Mouse (Mus musculus) layer of hippocampus, adult 2 months (tissue): ENCODE data around the gene Gpx4. TPM values are rescaled to one million over a fixed set of nuclear protein-coding genes. Genes with fewer than 3 reads are reported as not detected.

ENCODE experiments used
- DNase-seq, 2 experiments: peaks; one replicate each; pipeline ENCODE4 v3.0.0; 2022; ENCODE audit warnings: low spot score in 2 of 2
- H3K27ac ChIP-seq: fragments of 200-600 bp; 2 replicates; pipeline ENCODE4 v1.8.1; 2022
- H3K4me3 ChIP-seq: fragments of 200-600 bp; 2 replicates; pipeline ENCODE4 v1.8.1; 2022; ENCODE audit warnings: mild to moderate bottlenecking
- CTCF ChIP-seq: fragments of 200-600 bp; conservative IDR thresholded peaks from 2 replicates; pipeline ENCODE4 v1.8.1; 2022; ENCODE audit warnings: antibody characterized with exemption, mild to moderate bottlenecking, moderate library complexity
- total RNA-seq, 2 experiments: library from RNA; stranded (reverse); gene quantifications; 2 replicates each; pipeline ENCODE4 v1.2.3; 2021

The Gpx4 gene
- total RNA-seq, 2 experiments from 2014 or later, result 440 to 464 TPM

DNA sequence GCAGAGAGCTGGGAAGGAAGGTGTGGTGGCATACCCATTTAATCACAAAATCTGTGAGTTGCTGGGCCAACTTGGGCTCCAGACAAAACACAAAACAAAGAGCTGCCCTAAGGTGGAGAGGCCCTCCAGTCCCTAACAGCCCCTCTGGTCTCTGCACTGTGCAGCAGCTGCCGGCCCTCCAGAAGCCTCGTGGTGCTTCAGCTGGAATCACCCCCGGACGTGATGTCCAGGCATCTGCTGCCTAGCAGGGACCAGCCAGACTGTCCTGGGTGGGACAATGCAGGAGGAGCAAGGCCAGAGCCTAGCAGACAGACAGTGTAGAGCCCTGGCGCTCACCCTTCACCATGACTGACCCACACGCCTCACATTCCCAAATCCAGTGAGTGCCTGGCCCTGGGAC, 44.6 kb downstream of the Gpx4 start:
- no peak for DNase-seq
- no peak overlapping the region for H3K27ac ChIP-seq
- H3K4me3 ChIP-seq, result no peak overlapping the region
- no peak for TF ChIP-seq CTCF

DNA sequence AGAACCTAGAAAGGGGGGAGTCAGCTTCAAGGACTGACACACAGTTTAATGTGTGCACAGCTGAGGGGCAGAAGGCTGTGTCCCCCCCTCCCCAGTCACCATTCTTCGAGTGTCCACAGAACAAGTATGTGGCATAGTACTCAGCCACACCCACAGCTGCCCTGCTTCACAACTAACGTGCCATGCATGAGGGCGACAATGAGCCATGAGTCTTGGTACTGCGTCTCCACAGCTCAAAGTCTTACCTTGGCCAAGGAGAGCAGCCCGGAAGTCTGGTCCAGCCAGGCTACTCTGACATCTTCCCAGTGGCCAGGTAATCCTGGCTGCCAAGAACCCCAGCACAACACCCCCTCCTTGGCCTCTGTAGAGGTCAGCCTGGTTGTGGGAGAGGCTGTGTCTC, 45.7 kb downstream of the Gpx4 start:
- Histone ChIP-seq H3K4me3 (no peak overlapping the region), H3K27ac (no peak overlapping the region)
- no peak for TF ChIP-seq CTCF
- no peak for DNase-seq

GRCm38 (mm10) chr10:80094085-80094484, 47.1 kb downstream of the Gpx4 start:
- TF ChIP-seq CTCF, result no peak
- DNase-seq, result no peak
- no peak overlapping the region for H3K27ac ChIP-seq
- H3K4me3 ChIP-seq, result no peak overlapping the region

DNA sequence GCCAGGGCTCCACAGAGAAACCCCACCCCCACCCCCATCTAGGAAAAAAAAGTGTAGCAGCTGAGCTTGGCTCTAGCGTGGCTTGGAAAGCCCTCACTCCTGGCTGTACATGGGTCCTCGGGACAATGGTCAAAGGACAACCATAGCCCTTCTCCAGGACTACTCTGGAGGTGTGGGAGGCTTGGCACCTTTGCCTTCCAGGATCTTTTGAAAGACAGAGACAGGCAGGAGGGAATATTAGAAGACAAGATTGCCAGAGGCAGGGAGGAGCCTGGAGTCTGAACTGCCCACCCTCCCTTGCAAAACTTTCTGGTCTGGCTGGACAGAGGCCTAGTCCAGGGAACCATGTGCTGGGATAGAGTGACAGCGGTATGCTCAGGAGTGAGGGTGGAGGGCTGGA, 47.7 kb downstream of the Gpx4 start:
- Histone ChIP-seq H3K4me3 (no peak overlapping the region), H3K27ac (peak overlapping the region; percentile 18; the same call in 1 of the 2 replicates)
- no peak for DNase-seq
- TF ChIP-seq CTCF, result no peak

GRCm38 (mm10) chr10:80095547-80095946, 48.6 kb downstream of the Gpx4 start:
- no peak overlapping the region for H3K4me3 ChIP-seq
- no peak for DNase-seq
- H3K27ac ChIP-seq, result peak overlapping the region; percentile 39; the same call in 1 of the 2 replicates
- TF ChIP-seq CTCF, result no peak

DNA sequence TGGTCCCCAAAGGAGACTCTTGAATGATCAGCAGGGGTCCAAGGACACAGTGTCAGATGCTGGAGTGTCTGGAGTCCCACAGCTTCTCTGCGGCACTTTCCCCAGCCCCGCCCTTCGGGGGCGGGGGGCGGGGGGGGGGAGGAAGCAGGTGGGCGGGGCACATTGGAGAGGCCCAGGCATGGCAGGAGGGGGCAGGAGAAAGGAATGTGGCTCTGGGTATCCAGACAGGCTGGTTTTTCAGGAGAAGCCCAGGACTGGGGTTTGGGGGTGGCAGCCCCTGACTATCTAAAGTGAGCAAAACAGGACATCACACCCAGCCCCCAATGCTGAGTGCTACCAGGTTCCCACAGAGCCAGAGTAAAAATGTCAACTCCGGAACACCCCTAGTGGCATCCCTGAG, 50.3 kb downstream of the Gpx4 start:
- no peak overlapping the region for H3K27ac ChIP-seq
- no peak overlapping the region for H3K4me3 ChIP-seq
- no peak for DNase-seq
- no peak for TF ChIP-seq CTCF

DNA sequence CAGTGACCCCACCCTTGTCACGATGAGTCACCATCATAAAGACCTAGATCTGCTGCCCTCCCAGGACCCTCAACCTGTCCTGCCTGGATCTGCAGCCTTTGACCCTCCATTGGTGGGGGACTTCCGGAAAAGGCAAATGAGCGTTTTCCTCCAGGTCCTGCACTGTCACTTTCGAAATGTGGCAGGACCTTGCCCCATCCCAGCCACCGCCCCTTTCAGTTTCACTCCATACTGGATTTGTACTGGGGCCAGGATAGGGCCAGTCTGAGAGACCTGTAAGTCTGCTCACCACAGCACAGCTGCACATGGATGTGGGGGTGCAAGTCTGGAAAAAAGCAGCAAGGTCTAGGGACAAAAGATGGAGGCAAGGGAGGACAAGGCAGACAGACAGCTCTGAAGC, 51.7 kb downstream of the Gpx4 start:
- DNase-seq, result no peak
- TF ChIP-seq CTCF, result no peak
- no peak overlapping the region for H3K4me3 ChIP-seq
- no peak overlapping the region for H3K27ac ChIP-seq

DNA sequence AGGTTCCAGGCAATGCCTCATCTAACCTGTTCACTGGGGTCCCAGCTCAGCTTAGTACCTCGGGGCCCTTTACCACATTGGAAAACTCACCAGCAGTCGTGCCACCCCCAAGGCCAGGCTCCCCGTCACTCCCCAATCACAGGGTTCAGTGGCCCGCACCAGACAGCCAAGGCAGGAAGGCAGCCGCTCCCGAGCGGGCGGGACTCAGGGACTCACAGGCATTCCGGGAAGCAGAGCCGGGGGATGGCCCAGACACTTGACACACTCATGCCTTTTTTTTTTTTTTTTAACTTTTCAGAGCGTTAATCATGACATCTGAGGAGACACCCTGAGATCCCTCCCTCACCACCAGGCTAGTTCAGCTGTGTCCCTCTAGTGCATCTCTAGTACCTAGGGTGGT, 54.0 kb downstream of the Gpx4 start:
- no peak for TF ChIP-seq CTCF
- Histone ChIP-seq H3K4me3 (no peak overlapping the region; the same call in 1 of the 2 replicates), H3K27ac (no peak overlapping the region)
- no peak for DNase-seq

DNA sequence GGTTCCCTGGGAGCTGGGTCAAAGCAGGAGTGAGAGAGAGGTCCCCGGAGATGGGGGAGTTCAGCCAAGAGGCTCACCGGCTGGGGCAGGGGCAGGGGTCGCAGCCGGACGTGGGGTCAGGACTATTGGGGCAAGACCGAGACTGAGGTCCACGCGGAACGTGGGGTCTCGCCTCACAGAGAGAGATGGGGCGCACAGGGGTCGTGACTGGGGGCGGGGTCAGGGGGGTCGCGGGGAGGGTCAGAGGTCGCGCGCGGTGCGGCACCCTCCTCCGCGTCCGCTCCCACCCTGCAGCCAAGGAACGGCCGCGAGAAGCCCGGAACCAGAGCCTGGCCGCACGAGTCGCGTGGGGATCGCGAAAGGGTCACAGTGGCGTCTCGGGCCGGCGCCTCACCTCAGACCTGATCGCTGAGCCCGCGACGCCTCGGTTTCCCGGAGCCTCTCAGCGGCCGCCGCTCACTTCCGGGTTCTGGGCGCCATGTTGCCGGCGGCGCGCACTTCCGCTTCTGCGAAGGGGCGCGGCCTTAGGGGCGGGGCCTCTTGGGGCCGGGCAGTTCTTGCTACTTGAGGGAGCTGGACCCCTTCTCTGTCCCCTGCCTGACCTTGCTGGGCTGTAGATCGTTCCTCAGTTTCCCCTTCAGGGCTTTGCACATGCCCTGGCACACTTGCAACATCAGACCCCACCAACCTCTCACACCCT, 55.4 kb downstream of the Gpx4 start:
- DNase-seq, result peak; percentile 76 to 86
- TF ChIP-seq CTCF, result no peak; the same call in 1 of the 2 replicates
- H3K27ac ChIP-seq, result peak overlapping the region; percentile 98
- H3K4me3 ChIP-seq, result peak overlapping the region; percentile 97

- no peak for TF ChIP-seq CTCF
- no peak for DNase-seq
- H3K4me3 ChIP-seq, result peak overlapping the region; percentile 97
- peak overlapping the region; percentile 98 for H3K27ac ChIP-seq
Observed at GRCm38 (mm10) chr10:80103032-80103431, 56.1 kb downstream of the Gpx4 start.

- no peak for DNase-seq
- Histone ChIP-seq H3K4me3 (no peak overlapping the region), H3K27ac (no peak overlapping the region)
- TF ChIP-seq CTCF, result no peak
Observed at GRCm38 (mm10) chr10:80104181-80104580, 57.2 kb downstream of the Gpx4 start.

DNA sequence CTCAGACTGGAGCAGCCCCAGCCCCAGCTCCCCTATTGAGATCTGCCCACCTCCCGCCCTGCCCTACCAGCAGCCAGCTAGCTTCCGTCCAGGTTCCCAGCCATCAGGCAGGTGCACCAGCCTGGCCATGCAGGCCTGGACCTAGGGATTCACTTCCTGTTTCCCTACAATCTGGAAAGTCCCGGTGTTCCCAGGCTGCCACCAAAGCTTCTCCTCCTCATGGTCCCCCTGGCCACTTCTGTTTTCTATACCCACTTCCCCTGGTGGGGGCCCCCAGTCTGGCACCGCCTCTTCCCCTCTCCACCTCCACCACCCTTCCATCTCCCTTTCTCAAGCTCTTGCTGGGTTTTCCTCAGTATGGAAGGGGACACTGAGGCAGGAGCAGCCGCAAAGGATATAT, 58.5 kb downstream of the Gpx4 start, which contains the start of gene Sbno2:
Sbno2 (minus strand) TSS at position 112 of the 400 bp plus-strand sequence.
- TF ChIP-seq CTCF, result no peak
- DNase-seq, result no peak

GRCm38 (mm10) chr10:80105926-80106325, 59.0 kb downstream of the Gpx4 start:
- Histone ChIP-seq H3K4me3 (no peak overlapping the region), H3K27ac (no peak overlapping the region)
- DNase-seq, result no peak
- no peak for TF ChIP-seq CTCF

More for the DNA sequence above, 58.5 kb downstream of the Gpx4 start, which contains the start of gene Sbno2:
- no peak within 1 kb of the TSS for H3K4me3 ChIP-seq
- H3K27ac ChIP-seq, result no peak within 1 kb of the TSS

Other genes starting within 250 kb of the Gpx4 start
- 1 to 10 TPM in 1 of 2 experiments, under 1 TPM in 1; 0.54 to 1.1 TPM for gene Misp, start 226.2 kb upstream of the Gpx4 start, total RNA-seq
- gene Ptbp1, start 192.7 kb upstream of the Gpx4 start, total RNA-seq, result 10 to 100 TPM; 56.9 to 58.7 TPM
- 1 to 10 TPM; 1.5 to 2.6 TPM for gene Prtn3, start 172.7 kb upstream of the Gpx4 start, total RNA-seq
- gene Plppr3, start 172.5 kb upstream of the Gpx4 start, total RNA-seq, result 10 to 100 TPM; 33.7 to 37.1 TPM
- gene Elane, start 160.9 kb upstream of the Gpx4 start, total RNA-seq, result not detected
- not detected for gene Cfd, start 156.3 kb upstream of the Gpx4 start, total RNA-seq
- gene Med16, start 138.2 kb upstream of the Gpx4 start, total RNA-seq, result 10 to 100 TPM; 57.7 to 59.3 TPM
- gene Gm26602, start 136.3 kb upstream of the Gpx4 start, total RNA-seq, result not detected
- 1 to 10 TPM; 5.6 to 7.1 TPM for gene Kiss1r, start 130.2 kb upstream of the Gpx4 start, total RNA-seq
- 100 to 1,000 TPM; 365 to 385 TPM for gene R3hdm4, start 126.0 kb upstream of the Gpx4 start, total RNA-seq
- 1 to 10 TPM; 7.5 to 8.5 TPM for gene Arid3a, start 120.1 kb upstream of the Gpx4 start, total RNA-seq
- gene Wdr18, start 87.0 kb upstream of the Gpx4 start, total RNA-seq, result 10 to 100 TPM; 44.8 to 47.0 TPM
- under 1 TPM in 1 of 2 experiments, not detected in 1; 0.15 TPM for gene Grin3b, start 76.5 kb upstream of the Gpx4 start, total RNA-seq
- gene Tmem259, start 62.8 kb upstream of the Gpx4 start, total RNA-seq, result 100 to 1,000 TPM; 124 TPM
- 1 to 10 TPM; 5.4 to 5.6 TPM for gene Cnn2, start 58.6 kb upstream of the Gpx4 start, total RNA-seq
- 10 to 100 TPM; 10.7 to 11.0 TPM for gene Abca7, start 50.7 kb upstream of the Gpx4 start, total RNA-seq
- gene Arhgap45, start 30.5 kb upstream of the Gpx4 start, total RNA-seq, result 1 to 10 TPM; 3.7 to 4.4 TPM
- 10 to 100 TPM; 77.8 to 79.1 TPM for gene Polr2e, start 7.4 kb upstream of the Gpx4 start, total RNA-seq
- gene Sbno2, start 58.4 kb downstream of the Gpx4 start, total RNA-seq, result 10 to 100 TPM; 22.4 to 23.4 TPM
- 10 to 100 TPM; 96.8 to 97.7 TPM for gene Stk11, start 68.6 kb downstream of the Gpx4 start, total RNA-seq
- 100 to 1,000 TPM; 332 to 344 TPM for gene Atp5d, start 91.5 kb downstream of the Gpx4 start, total RNA-seq
- 100 to 1,000 TPM; 331 to 341 TPM for gene Cbarp, start 93.7 kb downstream of the Gpx4 start, total RNA-seq
- 10 to 100 TPM; 53.1 to 54.5 TPM for gene Midn, start 101.1 kb downstream of the Gpx4 start, total RNA-seq
- gene Cirbp, start 118.8 kb downstream of the Gpx4 start, total RNA-seq, result 100 to 1,000 TPM in 1 of 2 experiments, 10 to 100 TPM in 1; 88.3 to 103 TPM
- gene 1600002K03Rik, start 125.8 kb downstream of the Gpx4 start, total RNA-seq, result 1 to 10 TPM; 7.0 to 7.4 TPM
- 1 to 10 TPM; 7.1 to 9.7 TPM for gene Efna2, start 132.3 kb downstream of the Gpx4 start, total RNA-seq
- 10 to 100 TPM; 41.4 to 49.6 TPM for gene Mum1, start 179.3 kb downstream of the Gpx4 start, total RNA-seq
- 100 to 1,000 TPM; 201 to 210 TPM for gene Ndufs7, start 202.0 kb downstream of the Gpx4 start, total RNA-seq
- 10 to 100 TPM; 29.8 to 33.1 TPM for gene Gamt, start 213.8 kb downstream of the Gpx4 start, total RNA-seq
- 10 to 100 TPM; 91.2 to 95.4 TPM for gene Dazap1, start 214.3 kb downstream of the Gpx4 start, total RNA-seq
- 100 to 1,000 TPM; 926 to 932 TPM for gene Rps15, start 245.3 kb downstream of the Gpx4 start, total RNA-seq
- gene Apc2, start 248.8 kb downstream of the Gpx4 start, total RNA-seq, result 100 to 1,000 TPM in 1 of 2 experiments, 10 to 100 TPM in 1; 98.3 to 110 TPM